Mouse (Mus musculus) embryonic fibroblast, embryonic 13.5 days (primary cell): ENCODE data around the gene Tex44.

Experiments used
- CTCF ChIP-seq: IDR thresholded peaks from 2 replicates; pipeline ENCODE4 v1.5.1; 2011; ENCODE audit warnings: mild to moderate bottlenecking, control low read depth, low read length, moderate library complexity, borderline replicate concordance; ENCODE audit not compliant: insufficient read depth
- POLR2A ChIP-seq: IDR thresholded peaks from 2 replicates; pipeline ENCODE4 v1.6.1; 2011; ENCODE audit warnings: low read depth, mild to moderate bottlenecking, control low read depth, low read length, moderate library complexity

DNA sequence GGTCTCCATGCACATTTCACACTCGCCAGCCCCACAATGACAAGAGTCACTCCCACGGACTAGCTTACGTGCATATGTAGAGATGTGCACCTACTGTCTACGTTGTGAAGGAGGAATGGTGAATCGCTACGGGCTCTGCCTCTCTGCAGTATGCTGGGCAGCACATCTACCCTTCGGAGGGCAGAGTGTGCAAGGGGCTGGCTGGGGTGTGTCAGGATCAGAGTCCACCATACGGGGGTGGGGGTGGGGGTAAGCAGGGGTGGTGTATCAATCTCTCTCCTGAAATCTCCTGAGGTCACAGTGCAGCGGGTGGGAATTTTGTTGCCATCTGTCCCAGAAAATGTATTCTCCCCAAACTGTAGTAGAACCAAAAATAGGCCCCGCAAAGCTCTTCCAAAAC lies 17.6 kb upstream of the Tex44 start:
- no peak for TF ChIP-seq CTCF
- no peak for TF ChIP-seq POLR2A
